Mouse (Mus musculus) lung, embryonic 16.5 days (tissue): Measurements from ENCODE around the gene Cisd1. TPM values are rescaled to one million over a fixed set of nuclear protein-coding genes. Genes with fewer than 3 reads are reported as not detected.

ENCODE experiments used
- ATAC-seq: fragments of 200-750 bp; cut with Nextera tagmentation; 2 replicates; pipeline ENCODE4 v1.8.0; 2017; ENCODE audit warnings: low read depth, mild to moderate bottlenecking, moderate library complexity
- H3K27ac ChIP-seq: fragments of 300-500 bp; sonication (generic); 2 replicates; pipeline ENCODE4 v1.5.1; 2014; ENCODE audit warnings: mild to moderate bottlenecking, control low read depth, low read length
- H3K27me3 ChIP-seq: fragments of 300-500 bp; sonication (generic); 2 replicates; pipeline ENCODE4 v1.6.1; 2014; ENCODE audit warnings: low read depth, low read length, mixed read lengths; ENCODE audit not compliant: control insufficient read depth, insufficient read depth
- H3K36me3 ChIP-seq: fragments of 300-500 bp; sonication (generic); 2 replicates; pipeline ENCODE4 v1.6.1; 2014; ENCODE audit warnings: low read length; ENCODE audit not compliant: control insufficient read depth, insufficient read depth
- H3K4me1 ChIP-seq: fragments of 300-500 bp; sonication (generic); replicated peaks from 2 replicates; pipeline ENCODE4 v1.6.1; 2014; ENCODE audit warnings: low read length, mixed read lengths; ENCODE audit not compliant: control insufficient read depth, insufficient read depth
- H3K4me2 ChIP-seq: fragments of 300-500 bp; sonication (generic); 2 replicates; pipeline ENCODE4 v1.6.1; 2014; ENCODE audit warnings: low read depth, low read length, control low read depth
- H3K4me3 ChIP-seq: fragments of 300-500 bp; sonication (generic); 2 replicates; pipeline ENCODE4 v1.5.1; 2014; ENCODE audit warnings: mild to moderate bottlenecking, low read length, control low read depth
- H3K9ac ChIP-seq: fragments of 300-500 bp; sonication (generic); 2 replicates; pipeline ENCODE4 v1.6.1; 2014; ENCODE audit warnings: low read length, control low read depth
- H3K9me3 ChIP-seq: fragments of 300-500 bp; sonication (generic); 2 replicates; pipeline ENCODE4 v1.6.1; 2016; ENCODE audit warnings: low read length; ENCODE audit not compliant: control insufficient read depth
- WGBS: fragments of 180-500 bp; shearing (Covaris S2); extraction: QIAGEN DNeasy Blood & Tissue Kit; methylation state at CpG from one replicate; pipeline ENCODE4 v1.1.7; 2014; 5-methylcytosine and 5-hydroxymethylcytosine counted together
- polyA plus RNA-seq: library from polyadenylated mRNA; unstranded; fragments of >200 nt; fragmentation: Nextera tagmentation; extraction: Ambion mirVana; gene quantifications from 2 replicates; pipeline ENCODE4 v1.2.1, GENCODE M21; 2015

Gene Cisd1
- polyA plus RNA-seq, 1 experiment from 2014 or later, result 88.9 TPM

DNA sequence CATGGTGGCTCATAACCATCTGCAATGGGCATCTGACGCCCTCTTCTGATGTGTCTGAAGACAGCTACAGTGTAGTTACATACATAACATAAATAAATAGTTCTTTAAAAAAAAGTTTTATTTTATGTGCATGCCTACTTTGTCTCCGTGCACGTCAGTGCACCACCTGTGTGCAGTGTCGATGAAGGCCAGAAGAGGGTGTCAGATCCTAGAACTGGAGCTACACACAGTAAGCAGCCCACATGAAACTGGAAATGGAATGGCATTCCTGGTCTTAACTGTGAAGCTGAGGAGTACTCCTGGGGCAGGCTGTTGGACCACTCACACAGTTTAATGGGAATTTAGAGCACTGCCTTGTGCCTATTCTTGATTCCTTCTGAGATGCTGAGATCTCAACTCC lies 12.4 kb downstream of the Cisd1 start:
- Histone ChIP-seq H3K4me1 (no peaks in the 10 kb centered on the region), H3K4me3 (no peak overlapping the region), H3K9ac (no peak overlapping the region), H3K9me3 (no peaks in the 10 kb centered on the region), H3K4me2 (no peak overlapping the region), H3K27ac (no peak overlapping the region), H3K36me3 (peaks cover 17% of the 10 kb centered on the region), H3K27me3 (no peaks in the 10 kb centered on the region)
- ATAC-seq, result no peak
- 83% methylated on average over 4 of the region's 4 CpGs for WGBS

DNA sequence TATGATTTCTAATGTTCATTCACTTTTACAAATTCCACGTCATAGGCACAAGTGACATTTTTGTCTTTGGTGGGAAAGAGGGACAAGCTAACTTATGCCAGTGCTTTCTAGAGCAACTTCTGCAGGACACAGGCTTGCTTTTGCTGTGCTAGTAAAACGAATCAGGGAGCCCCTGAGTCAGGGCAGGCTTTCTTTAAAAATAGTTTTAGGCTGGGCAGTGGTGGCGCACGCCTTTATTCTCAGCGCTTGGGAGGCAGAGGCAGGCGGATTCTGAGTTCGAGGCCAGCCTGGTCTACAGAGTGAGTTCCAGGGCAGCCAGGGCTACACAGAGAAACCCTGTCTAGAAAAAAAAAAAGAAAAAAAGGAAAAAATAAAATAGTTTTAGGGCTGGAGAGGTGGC lies 12.8 kb downstream of the Cisd1 start:
- WGBS, result 90% methylated on average over 7 of the region's 7 CpGs
- H3K4me1 ChIP-seq, result no peaks in the 10 kb centered on the region
- no peak overlapping the region for H3K4me2 ChIP-seq
- H3K9me3 ChIP-seq, result no peaks in the 10 kb centered on the region
- no peak for ATAC-seq
- no peak overlapping the region for H3K4me3 ChIP-seq
- no peak overlapping the region for H3K9ac ChIP-seq
- H3K27ac ChIP-seq, result no peak overlapping the region
- H3K36me3 ChIP-seq, result peaks cover 17% of the 10 kb centered on the region
- no peaks in the 10 kb centered on the region for H3K27me3 ChIP-seq

DNA sequence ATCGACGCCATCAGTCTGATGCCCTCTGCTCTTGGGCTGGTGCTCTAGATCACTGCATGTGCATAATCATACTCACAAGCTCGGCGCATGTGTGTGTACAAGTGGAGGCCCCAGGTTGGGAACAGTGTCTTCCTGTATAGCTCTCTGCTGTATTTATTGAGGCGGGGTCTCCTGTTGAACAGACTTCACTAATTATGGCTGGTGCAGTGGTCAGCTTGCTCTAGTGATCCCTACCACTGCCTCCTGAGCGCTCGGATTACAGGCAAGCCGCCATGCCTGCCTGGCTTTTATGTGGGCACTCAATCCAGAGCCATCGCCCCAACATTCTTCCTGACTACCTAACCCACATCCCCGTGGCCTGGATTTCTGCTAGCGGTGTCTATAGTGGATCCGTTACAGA lies 14.7 kb downstream of the Cisd1 start:
- no peak for ATAC-seq
- Histone ChIP-seq H3K4me2 (no peak overlapping the region), H3K36me3 (peaks cover 12% of the 10 kb centered on the region), H3K4me3 (no peak overlapping the region), H3K4me1 (no peaks in the 10 kb centered on the region), H3K9me3 (no peaks in the 10 kb centered on the region), H3K27ac (no peak overlapping the region), H3K27me3 (no peaks in the 10 kb centered on the region), H3K9ac (no peak overlapping the region)
- 93% methylated on average over 12 of the region's 12 CpGs for WGBS

DNA sequence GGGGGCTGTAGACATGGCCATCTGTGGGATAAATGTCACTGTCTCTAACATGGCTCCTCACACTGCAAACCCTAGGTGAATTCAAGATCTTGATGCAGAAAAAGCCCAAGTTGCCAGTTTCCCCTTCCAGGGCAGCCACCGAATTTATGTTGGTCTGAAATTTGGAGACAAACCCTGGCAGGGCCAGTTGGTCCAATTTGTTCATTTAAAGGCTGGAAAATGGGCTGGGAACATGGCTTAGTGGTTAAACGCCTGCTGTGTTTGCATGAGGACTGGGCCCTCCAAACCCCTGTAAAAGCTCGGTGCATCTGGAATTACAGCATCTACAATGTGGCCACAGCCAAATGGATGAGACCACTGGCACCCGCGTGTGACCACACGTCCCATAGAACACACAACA lies 15.5 kb downstream of the Cisd1 start:
- Histone ChIP-seq H3K9me3 (no peaks in the 10 kb centered on the region), H3K4me2 (no peak overlapping the region), H3K4me3 (no peak overlapping the region), H3K9ac (no peak overlapping the region), H3K36me3 (peaks cover 12% of the 10 kb centered on the region), H3K4me1 (no peaks in the 10 kb centered on the region), H3K27ac (no peak overlapping the region), H3K27me3 (no peaks in the 10 kb centered on the region)
- no peak for ATAC-seq
- 90% methylated on average over 6 of the region's 6 CpGs for WGBS

DNA sequence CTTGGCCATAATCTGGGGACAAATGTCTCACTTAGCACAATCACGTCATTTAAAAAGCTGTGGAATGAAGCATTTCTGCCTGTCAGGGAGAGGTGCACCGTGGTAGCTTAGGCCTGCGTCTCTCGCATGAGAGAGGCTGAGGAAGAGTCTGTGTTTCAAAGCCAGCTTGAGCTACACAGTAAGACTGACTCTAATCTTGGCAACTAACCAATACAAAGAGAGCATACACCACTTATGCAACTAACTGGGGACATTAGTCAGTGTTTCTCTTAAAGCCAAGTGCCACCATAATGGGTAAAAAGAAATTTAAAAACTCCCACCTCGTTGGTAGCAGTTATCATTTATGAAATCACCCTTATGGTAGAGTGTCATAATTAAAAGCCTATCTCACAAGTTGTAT lies 15.9 kb downstream of the Cisd1 start:
- H3K9ac ChIP-seq, result no peak overlapping the region
- no peak overlapping the region for H3K4me3 ChIP-seq
- no peak for ATAC-seq
- no peak overlapping the region for H3K27ac ChIP-seq
- H3K4me2 ChIP-seq, result no peak overlapping the region
- H3K36me3 ChIP-seq, result peaks cover 11% of the 10 kb centered on the region
- no peaks in the 10 kb centered on the region for H3K27me3 ChIP-seq
- H3K9me3 ChIP-seq, result no peaks in the 10 kb centered on the region
- H3K4me1 ChIP-seq, result no peaks in the 10 kb centered on the region
- WGBS, result 80% methylated on average over 5 of the region's 5 CpGs

DNA sequence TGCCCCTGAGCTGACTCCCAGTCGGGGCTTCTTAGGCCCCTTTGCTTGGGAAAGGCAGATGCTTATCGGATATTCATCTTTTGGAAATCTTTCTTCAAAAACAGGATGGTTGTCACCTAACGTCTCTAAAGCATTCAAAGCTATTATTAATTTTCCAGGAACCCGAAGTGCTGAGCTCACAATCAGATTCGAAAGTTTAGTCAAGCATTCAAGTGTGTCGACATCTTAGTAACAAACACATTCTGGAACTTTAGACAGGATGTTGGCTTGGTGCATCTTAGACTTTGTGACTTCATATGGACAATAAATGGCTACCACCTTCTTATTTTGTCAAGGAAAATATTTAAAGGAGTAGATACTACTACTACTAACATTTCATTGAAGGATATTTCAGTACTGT lies 16.4 kb downstream of the Cisd1 start:
- H3K4me3 ChIP-seq, result no peak overlapping the region
- no peaks in the 10 kb centered on the region for H3K9me3 ChIP-seq
- H3K27ac ChIP-seq, result no peak overlapping the region
- H3K4me1 ChIP-seq, result no peaks in the 10 kb centered on the region
- WGBS, result 74% methylated on average over 6 of the region's 6 CpGs
- ATAC-seq, result no peak
- H3K27me3 ChIP-seq, result no peaks in the 10 kb centered on the region
- H3K36me3 ChIP-seq, result peaks cover 8% of the 10 kb centered on the region
- H3K4me2 ChIP-seq, result no peak overlapping the region
- H3K9ac ChIP-seq, result no peak overlapping the region

DNA sequence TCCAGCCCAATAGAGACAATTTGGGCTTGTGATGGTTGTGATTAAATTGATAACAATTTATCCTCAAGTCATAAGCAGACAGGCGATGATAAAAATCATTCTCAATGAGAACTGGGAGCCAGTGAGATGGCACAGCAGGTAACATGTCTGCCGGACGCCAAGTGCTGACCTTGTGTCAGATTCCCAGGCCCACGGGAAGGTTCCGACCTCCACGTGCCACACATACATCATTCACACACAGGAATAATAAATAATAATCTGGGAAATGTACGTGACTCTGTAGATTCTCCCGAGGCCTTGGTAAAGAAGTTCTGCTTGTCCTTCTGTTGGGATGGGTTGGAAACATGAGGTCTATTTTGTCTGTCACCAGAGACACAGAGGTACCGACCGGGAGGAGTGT lies 17.4 kb downstream of the Cisd1 start:
- Histone ChIP-seq H3K9ac (no peak overlapping the region), H3K27ac (no peak overlapping the region), H3K9me3 (no peaks in the 10 kb centered on the region), H3K36me3 (peaks cover 8% of the 10 kb centered on the region), H3K4me3 (no peak overlapping the region), H3K4me1 (no peaks in the 10 kb centered on the region), H3K4me2 (no peak overlapping the region), H3K27me3 (no peaks in the 10 kb centered on the region)
- no peak for ATAC-seq
- WGBS, result 69% methylated on average over 10 of the region's 10 CpGs

DNA sequence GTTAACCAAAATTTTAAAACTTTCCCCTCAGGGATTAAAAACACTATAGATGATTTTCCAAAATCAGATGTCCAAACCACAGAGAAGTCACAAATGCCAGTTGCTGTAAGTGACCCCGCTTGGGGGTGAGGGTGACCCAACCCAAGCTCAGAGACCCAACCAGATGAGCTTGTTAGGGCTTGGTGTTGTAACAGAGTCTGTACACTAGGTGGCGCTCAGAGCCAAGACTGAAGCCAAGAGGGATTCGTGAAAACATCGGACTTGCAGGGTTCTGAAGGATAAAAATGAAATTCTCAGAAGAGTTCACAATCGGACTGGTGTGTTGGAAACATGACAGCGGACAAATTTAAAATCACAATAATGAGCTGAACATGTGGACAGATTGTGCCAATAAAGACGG lies 18.0 kb downstream of the Cisd1 start:
- Histone ChIP-seq H3K4me2 (no peak overlapping the region), H3K27me3 (no peaks in the 10 kb centered on the region), H3K27ac (no peak overlapping the region), H3K36me3 (peaks cover 8% of the 10 kb centered on the region), H3K9me3 (no peaks in the 10 kb centered on the region), H3K4me3 (no peak overlapping the region), H3K4me1 (no peaks in the 10 kb centered on the region), H3K9ac (no peak overlapping the region)
- ATAC-seq, result no peak
- 11% methylated on average over 7 of the region's 7 CpGs for WGBS

DNA sequence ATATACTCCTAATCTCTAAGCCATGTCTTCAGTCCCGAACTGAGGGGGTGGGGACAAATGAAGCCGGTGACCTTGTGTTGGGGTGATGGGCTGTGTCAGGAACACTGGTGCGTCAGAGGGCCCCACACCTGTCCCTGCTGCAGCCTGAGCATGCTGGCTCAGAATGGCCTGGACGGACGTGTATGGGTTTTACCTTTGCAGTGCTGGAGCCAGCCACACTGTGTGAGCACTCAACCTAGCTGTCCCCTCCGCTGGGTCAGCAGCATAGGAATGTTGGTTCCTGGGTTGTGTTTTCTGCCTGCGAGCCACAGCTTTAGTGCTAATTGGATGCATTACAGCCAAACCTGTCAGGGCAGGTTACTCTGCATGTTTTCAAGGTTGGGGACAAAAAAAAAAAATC lies 18.6 kb downstream of the Cisd1 start:
- Histone ChIP-seq H3K36me3 (peaks cover 8% of the 10 kb centered on the region), H3K9me3 (no peaks in the 10 kb centered on the region)
- 64% methylated on average over 7 of the region's 7 CpGs for WGBS

DNA sequence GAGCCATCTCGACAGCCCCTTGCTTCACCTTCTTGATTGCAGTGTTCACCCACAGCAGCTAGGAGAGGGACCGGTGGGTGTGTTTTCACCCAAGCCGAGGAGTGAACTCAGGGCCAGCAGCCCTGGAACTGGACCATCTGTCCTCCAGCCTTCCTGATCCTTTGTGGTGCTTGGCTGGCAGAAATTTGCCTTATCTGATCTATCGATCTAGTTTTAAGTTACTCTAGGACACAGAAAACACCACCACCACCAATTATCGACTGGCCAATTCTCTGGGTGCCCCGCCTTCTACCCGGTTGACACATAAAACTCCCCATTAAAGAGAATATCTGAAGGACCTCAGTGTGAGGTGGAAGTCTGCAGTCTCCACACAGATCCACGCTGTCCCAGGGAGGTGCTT lies 21.1 kb downstream of the Cisd1 start:
- Histone ChIP-seq H3K27ac (no peak overlapping the region), H3K27me3 (no peaks in the 10 kb centered on the region), H3K4me2 (no peak overlapping the region), H3K9ac (no peak overlapping the region), H3K4me3 (no peak overlapping the region), H3K4me1 (no peaks in the 10 kb centered on the region), H3K9me3 (no peaks in the 10 kb centered on the region), H3K36me3 (no peaks in the 10 kb centered on the region)
- no peak for ATAC-seq
- WGBS, result 72% methylated on average over 8 of the region's 8 CpGs

More for the DNA sequence above, 18.6 kb downstream of the Cisd1 start:
- ATAC-seq, result no peak
- H3K27me3 ChIP-seq, result no peaks in the 10 kb centered on the region
- no peak overlapping the region for H3K4me2 ChIP-seq
- no peak overlapping the region for H3K27ac ChIP-seq
- H3K4me3 ChIP-seq, result no peak overlapping the region
- no peak overlapping the region for H3K9ac ChIP-seq
- no peaks in the 10 kb centered on the region for H3K4me1 ChIP-seq
